Mouse (Mus musculus): ENCODE measurements around the gene Srp68. TPM values are rescaled to one million over a fixed set of nuclear protein-coding genes. Genes with fewer than 3 reads are reported as not detected.

Gene Srp68
- polyA plus RNA-seq, 1 experiment from 2014 or later, result 88.2 TPM

Other genes starting within 250 kb of the Srp68 start
- gene H3f3b, start 246.3 kb downstream of the Srp68 start, polyA plus RNA-seq (2014; fragmentation: Nextera tagmentation; extraction: Ambion mirVana), result 2,190 and 2,300 TPM in 2 replicates
- gene Unk, start 243.9 kb downstream of the Srp68 start, polyA plus RNA-seq (2014; fragmentation: Nextera tagmentation; extraction: Ambion mirVana), result 34.6 and 37.0 TPM in 2 replicates
- gene Unc13d, start 196.3 kb downstream of the Srp68 start, polyA plus RNA-seq (2014; fragmentation: Nextera tagmentation; extraction: Ambion mirVana), result 1.1 and 1.3 TPM in 2 replicates
- gene Wbp2, start 187.2 kb downstream of the Srp68 start, polyA plus RNA-seq (2014; fragmentation: Nextera tagmentation; extraction: Ambion mirVana), result 49.3 and 52.1 TPM in 2 replicates
- 3.7 and 4.3 TPM in 2 replicates for gene Trim47, start 147.0 kb downstream of the Srp68 start, polyA plus RNA-seq (2014; fragmentation: Nextera tagmentation; extraction: Ambion mirVana)
- gene Trim65, start 143.1 kb downstream of the Srp68 start, polyA plus RNA-seq (2014; fragmentation: Nextera tagmentation; extraction: Ambion mirVana), result 2.2 and 2.5 TPM in 2 replicates
- 110 and 111 TPM in 2 replicates for gene Mrpl38, start 135.3 kb downstream of the Srp68 start, polyA plus RNA-seq (2014; fragmentation: Nextera tagmentation; extraction: Ambion mirVana)
- 28.2 and 35.0 TPM in 2 replicates for gene Fbf1, start 106.1 kb downstream of the Srp68 start, polyA plus RNA-seq (2014; fragmentation: Nextera tagmentation; extraction: Ambion mirVana)
- 56.7 and 62.5 TPM in 2 replicates for gene Ten1, start 75.4 kb downstream of the Srp68 start, polyA plus RNA-seq (2014; fragmentation: Nextera tagmentation; extraction: Ambion mirVana)
- gene Acox1, start 75.2 kb downstream of the Srp68 start, polyA plus RNA-seq (2014; fragmentation: Nextera tagmentation; extraction: Ambion mirVana), result 19.1 and 19.4 TPM in 2 replicates
- 1.1 and 1.2 TPM in 2 replicates for gene Evpl, start 36.1 kb downstream of the Srp68 start, polyA plus RNA-seq (2014; fragmentation: Nextera tagmentation; extraction: Ambion mirVana)
- 0.12 and 0.17 TPM in 2 replicates for gene Galr2, start 6.7 kb upstream of the Srp68 start, polyA plus RNA-seq (2014; fragmentation: Nextera tagmentation; extraction: Ambion mirVana)
- 69.4 and 69.5 TPM in 2 replicates for gene Exoc7, start 33.0 kb upstream of the Srp68 start, polyA plus RNA-seq (2014; fragmentation: Nextera tagmentation; extraction: Ambion mirVana)
- gene Foxj1, start 61.2 kb upstream of the Srp68 start, polyA plus RNA-seq (2014; fragmentation: Nextera tagmentation; extraction: Ambion mirVana), result 0.09 and 0.20 TPM in 2 replicates
- gene Rnf157, start 138.8 kb upstream of the Srp68 start, polyA plus RNA-seq (2014; fragmentation: Nextera tagmentation; extraction: Ambion mirVana), result 20.8 and 23.2 TPM in 2 replicates
- 82.3 and 85.4 TPM in 2 replicates for gene Ubald2, start 159.9 kb upstream of the Srp68 start, polyA plus RNA-seq (2014; fragmentation: Nextera tagmentation; extraction: Ambion mirVana)
- gene Qrich2, start 192.0 kb upstream of the Srp68 start, polyA plus RNA-seq (2014; fragmentation: Nextera tagmentation; extraction: Ambion mirVana), result 0.20 and 0.37 TPM in 2 replicates
- gene Prpsap1, start 220.0 kb upstream of the Srp68 start, polyA plus RNA-seq (2014; fragmentation: Nextera tagmentation; extraction: Ambion mirVana), result 183 and 193 TPM in 2 replicates